Mouse (Mus musculus) left cerebral cortex, adult 11 months (tissue): ENCODE results near the gene Gsc.

ENCODE experiments used
- DNase-seq: peaks from one replicate; pipeline ENCODE4 v3.0.0; 2022; ENCODE audit warnings: low spot score

Gene Gsc

GRCm38 (mm10) chr12:104472601-104473424 is at the start of gene Gsc:
Gene Gsc (minus strand): TSS chr12:104473330.
- no peak for DNase-seq

- DNase-seq: no peak
Observed at GRCm38 (mm10) chr12:104519721-104520120, 46.6 kb upstream of the Gsc start.

- no peak for DNase-seq
Observed at GRCm38 (mm10) chr12:104507911-104508310, 34.8 kb upstream of the Gsc start.

GRCm38 (mm10) chr12:104492009-104492408 is 18.9 kb upstream of the Gsc start:
- no peak for DNase-seq

- DNase-seq: no peak
Observed at GRCm38 (mm10) chr12:104486205-104486604, 13.1 kb upstream of the Gsc start.

- no peak for DNase-seq
Observed at GRCm38 (mm10) chr12:104485161-104485560, 12.0 kb upstream of the Gsc start.

- DNase-seq: no peak
Observed at GRCm38 (mm10) chr12:104481007-104481406, 7.9 kb upstream of the Gsc start.

GRCm38 (mm10) chr12:104478193-104478592 is 5.1 kb upstream of the Gsc start:
- no peak for DNase-seq

- DNase-seq: no peak
Observed at GRCm38 (mm10) chr12:104477501-104477900, 4.4 kb upstream of the Gsc start.

GRCm38 (mm10) chr12:104477066-104477465 is 3.9 kb upstream of the Gsc start:
- no peak for DNase-seq

GRCm38 (mm10) chr12:104475946-104476345 is 2.8 kb upstream of the Gsc start:
- no peak for DNase-seq

GRCm38 (mm10) chr12:104474881-104475740 is 2.0 kb upstream of the Gsc start:
- DNase-seq: no peak

GRCm38 (mm10) chr12:104474191-104474871 is 1.2 kb upstream of the Gsc start:
- DNase-seq: no peak

GRCm38 (mm10) chr12:104473492-104473891 is 362 bp upstream of the Gsc start:
- DNase-seq: no peak

GRCm38 (mm10) chr12:104472218-104472525 is 958 bp downstream of the Gsc start:
- DNase-seq: no peak

GRCm38 (mm10) chr12:104471351-104472217 is 1.5 kb downstream of the Gsc start:
- no peak for DNase-seq

- no peak for DNase-seq
Observed at GRCm38 (mm10) chr12:104470646-104471045, 2.5 kb downstream of the Gsc start.

- DNase-seq: no peak
Observed at GRCm38 (mm10) chr12:104468783-104469182, 4.3 kb downstream of the Gsc start.

- no peak for DNase-seq
Observed at GRCm38 (mm10) chr12:104467372-104467771, 5.8 kb downstream of the Gsc start.

GRCm38 (mm10) chr12:104466930-104467329 is 6.2 kb downstream of the Gsc start:
- no peak for DNase-seq

GRCm38 (mm10) chr12:104461372-104461771 is 11.8 kb downstream of the Gsc start:
- no peak for DNase-seq

- no peak for DNase-seq
Observed at GRCm38 (mm10) chr12:104459377-104459776, 13.8 kb downstream of the Gsc start.
